Mouse (Mus musculus) heart, postnatal 0 days (tissue): ENCODE measurements around the gene Ablim1. TPM values are rescaled to one million over a fixed set of nuclear protein-coding genes. Genes with fewer than 3 reads are reported as not detected.
A peak's percentile ranks its signal among the peaks of the same experiment; 100 is the strongest.

Experiments used
- ATAC-seq: fragments of 200-750 bp; cut with Nextera tagmentation; 2 replicates; pipeline ENCODE4 v1.8.0; 2017; ENCODE audit warnings: low read depth, moderate number of reproducible peaks, moderate library complexity; ENCODE audit not compliant: insufficient read depth
- DNase-seq: peaks from one replicate; pipeline ENCODE4 v3.0.0-alpha.2; 2016; ENCODE audit warnings: low spot score
- H3K27ac ChIP-seq: fragments of 300-500 bp; sonication (generic); 2 replicates; pipeline ENCODE4 v1.5.1; 2014; ENCODE audit warnings: low read depth, mild to moderate bottlenecking
- H3K27me3 ChIP-seq: fragments of 300-500 bp; sonication (generic); 2 replicates; pipeline ENCODE4 v1.6.1; 2014; ENCODE audit warnings: low read length, mixed read lengths; ENCODE audit not compliant: control insufficient read depth, insufficient read depth
- H3K36me3 ChIP-seq: fragments of 300-500 bp; sonication (generic); replicated peaks from 2 replicates; pipeline ENCODE4 v1.6.1; 2014; ENCODE audit warnings: low read length, mixed read lengths; ENCODE audit not compliant: control insufficient read depth, insufficient read depth
- H3K4me1 ChIP-seq: fragments of 300-500 bp; sonication (generic); 2 replicates; pipeline ENCODE4 v1.6.1; 2014; ENCODE audit warnings: antibody characterized with exemption; ENCODE audit not compliant: control insufficient read depth, insufficient read depth
- H3K4me2 ChIP-seq: fragments of 300-500 bp; sonication (generic); 2 replicates; pipeline ENCODE4 v1.6.1; 2014; ENCODE audit warnings: low read depth, mild to moderate bottlenecking, low read length, moderate library complexity
- H3K4me3 ChIP-seq: fragments of 300-500 bp; sonication (generic); 2 replicates; pipeline ENCODE4 v1.5.1; 2014; ENCODE audit warnings: low read depth, low read length
- H3K9ac ChIP-seq: fragments of 300-500 bp; sonication (generic); replicated peaks from 2 replicates; pipeline ENCODE4 v1.6.1; 2014; ENCODE audit warnings: low read depth, low read length, mixed read lengths
- H3K9me3 ChIP-seq: fragments of 300-500 bp; sonication (generic); replicated peaks from 2 replicates; pipeline ENCODE4 v1.6.1; 2016; ENCODE audit warnings: low read length; ENCODE audit not compliant: control insufficient read depth
- CTCF ChIP-seq: IDR thresholded peaks from 2 replicates; pipeline ENCODE4 v1.5.1; 2016; ENCODE audit warnings: antibody characterized with exemption, control low read depth, low read depth
- EP300 ChIP-seq: IDR thresholded peaks from 2 replicates; pipeline ENCODE4 v1.6.1; 2016; ENCODE audit warnings: antibody characterized with exemption, low read depth
- WGBS: fragments of 180-500 bp; shearing (Covaris S2); extraction: QIAGEN DNeasy Blood & Tissue Kit; methylation state at CpG from one replicate; pipeline ENCODE4 v1.1.7; 2014; 5-methylcytosine and 5-hydroxymethylcytosine counted together
- polyA plus RNA-seq: library from polyadenylated mRNA; unstranded; fragments of >200 nt; fragmentation: Nextera tagmentation; extraction: Ambion mirVana; gene quantifications from 2 replicates; pipeline ENCODE4 v1.2.1, GENCODE M21; 2015
- total RNA-seq: library from RNA; depleted of rRNA; stranded (reverse); fragments of >200 nt; gene quantifications from 2 replicates; pipeline ENCODE4 v1.2.3, GENCODE M21; 2014; ENCODE audit warnings: low replicate concordance

The Ablim1 gene
- total and polyA plus RNA-seq, 2 experiments from 2014 or later = 106 to 235 TPM

DNA sequence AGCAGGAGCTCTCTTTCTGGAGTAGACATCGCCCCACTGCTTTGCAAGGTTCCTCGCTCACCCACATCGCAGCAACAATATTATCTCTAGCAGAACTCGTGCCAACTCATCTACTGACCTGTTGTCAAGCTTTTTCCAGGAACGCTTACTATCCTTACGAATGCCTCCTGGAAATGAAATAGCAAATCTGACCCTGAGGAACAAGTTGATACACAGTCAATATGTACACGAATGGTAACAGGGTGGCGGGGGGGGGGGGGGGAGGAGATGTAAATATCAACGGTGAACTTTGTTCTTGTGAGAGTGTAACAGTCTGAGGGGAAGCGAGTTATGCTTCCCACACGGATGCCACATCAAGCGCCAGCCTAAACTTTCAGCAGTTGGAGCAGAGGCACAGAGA lies 56.9 kb downstream of the Ablim1 start:
- ATAC-seq (no peak; the same call in 1 of the 2 replicates), DNase-seq (no peak)
- H3K36me3 ChIP-seq = no peaks in the 10 kb centered on the region
- no peak overlapping the region for H3K9ac ChIP-seq
- H3K4me2 ChIP-seq = no peak overlapping the region
- 50% methylated on average over 12 of the region's 12 CpGs for WGBS
- peaks cover 30% of the 10 kb centered on the region for H3K4me1 ChIP-seq
- H3K9me3 ChIP-seq = no peaks in the 10 kb centered on the region
- H3K27ac ChIP-seq = no peak overlapping the region
- H3K4me3 ChIP-seq = no peak overlapping the region
- H3K27me3 ChIP-seq = no peaks in the 10 kb centered on the region
- TF ChIP-seq EP300 (peak; percentile 65; the same call in 1 of the 2 replicates), CTCF (no peak)

DNA sequence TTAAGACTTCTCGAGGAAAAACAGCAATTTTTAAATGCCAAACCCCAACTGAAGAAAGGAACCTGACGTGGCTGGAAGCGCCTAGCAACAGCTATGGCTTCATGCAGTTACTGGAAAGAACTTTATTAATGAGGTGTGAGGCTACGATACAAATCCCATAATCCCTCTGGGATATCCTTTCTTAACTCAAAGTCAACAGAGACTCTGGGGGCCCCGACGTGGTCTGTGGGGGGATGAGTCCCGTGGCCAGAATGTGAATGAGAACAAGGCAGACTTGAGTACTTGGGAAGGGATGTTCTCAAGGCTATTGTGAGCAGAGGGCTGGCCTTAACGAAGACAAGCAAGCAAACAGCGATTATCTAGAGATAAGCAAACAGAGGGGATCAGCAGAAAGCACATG lies 58.1 kb downstream of the Ablim1 start:
- Histone ChIP-seq H3K27me3 (no peaks in the 10 kb centered on the region), H3K36me3 (no peaks in the 10 kb centered on the region), H3K9me3 (no peaks in the 10 kb centered on the region), H3K4me1 (peaks cover 30% of the 10 kb centered on the region), H3K4me3 (no peak overlapping the region), H3K27ac (no peak overlapping the region), H3K9ac (no peak overlapping the region), H3K4me2 (no peak overlapping the region)
- TF ChIP-seq EP300 = no peak
- no peak for TF ChIP-seq CTCF
- ATAC-seq = no peak
- WGBS = 47% methylated on average over 9 of the region's 9 CpGs
- no peak for DNase-seq

DNA sequence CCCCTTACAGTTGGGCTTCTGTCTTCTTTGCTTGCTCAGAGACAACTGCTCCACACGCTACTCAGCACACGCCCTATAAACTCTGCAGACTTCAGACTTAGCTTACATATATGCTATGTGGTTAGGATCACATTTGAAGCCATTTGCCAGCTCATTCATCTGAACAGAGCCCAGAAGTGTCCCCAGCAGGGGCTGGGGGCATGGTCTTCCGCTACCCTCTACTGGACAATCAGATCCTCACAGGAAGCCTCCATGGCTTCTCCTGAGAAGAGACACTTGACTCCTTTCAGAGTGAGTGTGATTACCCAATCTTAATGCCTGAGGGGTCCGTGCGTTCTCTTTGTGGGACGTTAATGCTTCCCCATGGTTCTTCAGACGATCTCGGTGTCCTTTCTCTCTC lies 59.6 kb downstream of the Ablim1 start:
- peak; percentile 62 for TF ChIP-seq CTCF
- TF ChIP-seq EP300 = no peak
- ATAC-seq = peak; percentile 71
- H3K4me3 ChIP-seq = no peak overlapping the region
- H3K27ac ChIP-seq = no peak overlapping the region
- no peak overlapping the region for H3K9ac ChIP-seq
- no peaks in the 10 kb centered on the region for H3K9me3 ChIP-seq
- H3K36me3 ChIP-seq = no peaks in the 10 kb centered on the region
- peak; percentile 68 for DNase-seq
- H3K4me2 ChIP-seq = no peak overlapping the region
- H3K27me3 ChIP-seq = no peaks in the 10 kb centered on the region
- 63% methylated on average over 8 of the region's 8 CpGs for WGBS
- peaks cover 30% of the 10 kb centered on the region for H3K4me1 ChIP-seq

DNA sequence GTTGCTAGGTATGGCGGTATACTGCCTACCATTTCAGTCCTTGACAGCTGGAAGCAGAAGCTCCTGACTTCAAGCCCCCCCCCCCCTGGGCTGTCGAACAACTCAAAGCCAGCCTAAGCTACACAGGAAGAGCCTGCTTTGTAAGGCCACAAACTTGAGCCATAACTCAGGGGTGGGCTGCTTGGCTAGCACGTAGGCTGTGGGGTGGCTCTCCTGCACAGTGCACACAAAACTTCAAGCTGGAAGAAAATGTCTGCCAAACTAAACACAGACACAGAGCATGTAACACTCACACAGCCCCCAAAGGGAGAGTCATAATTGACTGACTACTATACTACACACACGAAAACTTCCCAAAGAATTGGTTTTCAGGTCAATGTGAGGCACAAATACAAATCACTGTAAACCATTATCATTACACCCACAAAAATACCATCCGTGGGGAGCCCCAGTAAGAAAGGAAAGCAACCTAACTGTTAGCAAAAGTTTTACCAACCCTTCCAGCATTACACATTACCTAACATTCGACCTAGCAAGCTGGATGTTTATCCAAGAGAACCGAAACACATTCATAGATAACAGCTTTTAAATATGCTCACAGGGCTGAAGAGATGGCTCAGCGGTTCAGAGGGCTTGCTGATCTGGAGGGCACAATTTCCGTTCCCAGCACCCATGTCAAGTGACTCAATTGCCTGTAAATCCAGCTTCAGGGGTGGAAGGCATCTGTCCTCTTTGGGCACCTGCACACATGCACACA lies 61.8 kb downstream of the Ablim1 start:
- DNase-seq = no peak
- Histone ChIP-seq H3K4me2 (no peak overlapping the region), H3K9ac (no peak overlapping the region), H3K27me3 (no peaks in the 10 kb centered on the region), H3K4me3 (no peak overlapping the region), H3K36me3 (no peaks in the 10 kb centered on the region), H3K4me1 (peaks cover 30% of the 10 kb centered on the region), H3K27ac (no peak overlapping the region), H3K9me3 (no peaks in the 10 kb centered on the region)
- WGBS = 45% methylated on average over 9 of the region's 9 CpGs
- 0 out of 2 replicates have a peak, but pooled peaks have one; percentile 30 for ATAC-seq
- TF ChIP-seq EP300 = no peak
- TF ChIP-seq CTCF = no peak

DNA sequence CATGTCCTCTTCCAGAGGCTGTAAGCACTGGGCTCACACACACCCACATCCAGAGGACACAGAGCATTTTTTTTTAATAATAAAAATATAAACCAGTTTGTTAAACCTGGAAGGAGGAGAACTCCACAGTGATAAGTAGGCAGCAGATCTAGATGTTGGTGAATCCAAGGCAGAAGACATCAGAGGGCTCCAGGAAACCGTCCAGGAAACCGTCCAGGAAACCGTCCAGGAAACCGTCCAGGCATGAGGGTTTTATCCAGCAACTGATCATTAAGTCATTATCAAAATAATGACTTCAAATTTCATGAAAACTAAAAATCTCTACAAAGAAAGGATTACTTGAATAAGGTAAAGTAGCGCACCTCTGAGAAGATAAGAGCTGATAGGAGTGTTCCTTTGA lies 65.9 kb downstream of the Ablim1 start:
- Histone ChIP-seq H3K4me2 (no peak overlapping the region), H3K27me3 (no peaks in the 10 kb centered on the region), H3K9ac (no peak overlapping the region), H3K9me3 (no peaks in the 10 kb centered on the region), H3K4me1 (peaks cover 10% of the 10 kb centered on the region), H3K4me3 (no peak overlapping the region), H3K27ac (no peak overlapping the region), H3K36me3 (no peaks in the 10 kb centered on the region)
- no peak for ATAC-seq
- WGBS = 66% methylated on average over 5 of the region's 5 CpGs
- DNase-seq = no peak
- TF ChIP-seq EP300 = no peak
- TF ChIP-seq CTCF = no peak

DNA sequence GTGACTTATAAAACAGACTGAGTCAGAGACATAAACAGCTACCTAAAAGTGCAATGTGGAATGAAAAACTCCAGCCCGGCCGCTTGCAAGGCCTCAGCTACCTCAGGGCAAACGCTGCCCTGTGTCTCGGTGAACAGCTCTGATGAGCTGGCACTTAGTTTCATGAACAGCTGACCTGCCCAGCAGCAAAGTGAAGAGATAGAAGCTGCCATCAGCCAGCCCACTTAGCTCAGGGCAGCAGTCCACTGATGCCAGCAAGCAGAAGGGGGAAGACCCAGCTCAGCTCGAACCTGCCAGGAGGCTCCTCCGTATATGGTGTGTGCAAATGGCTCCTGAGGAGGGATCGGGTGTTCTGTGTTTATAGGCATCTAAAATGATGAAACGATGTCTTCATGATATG lies 67.5 kb downstream of the Ablim1 start:
- H3K27me3 ChIP-seq = no peaks in the 10 kb centered on the region
- H3K4me2 ChIP-seq = no peak overlapping the region
- TF ChIP-seq EP300 = no peak
- TF ChIP-seq CTCF = no peak
- H3K9me3 ChIP-seq = no peaks in the 10 kb centered on the region
- peak overlapping the region; percentile 40 for H3K27ac ChIP-seq
- no peak overlapping the region for H3K9ac ChIP-seq
- peaks cover 13% of the 10 kb centered on the region for H3K4me1 ChIP-seq
- DNase-seq (no peak), ATAC-seq (peak; percentile 71)
- H3K36me3 ChIP-seq = no peaks in the 10 kb centered on the region
- WGBS = 46% methylated on average over 8 of the region's 8 CpGs
- no peak overlapping the region for H3K4me3 ChIP-seq
